Mouse (Mus musculus): ENCODE data around the gene Mogat1.

DNA sequence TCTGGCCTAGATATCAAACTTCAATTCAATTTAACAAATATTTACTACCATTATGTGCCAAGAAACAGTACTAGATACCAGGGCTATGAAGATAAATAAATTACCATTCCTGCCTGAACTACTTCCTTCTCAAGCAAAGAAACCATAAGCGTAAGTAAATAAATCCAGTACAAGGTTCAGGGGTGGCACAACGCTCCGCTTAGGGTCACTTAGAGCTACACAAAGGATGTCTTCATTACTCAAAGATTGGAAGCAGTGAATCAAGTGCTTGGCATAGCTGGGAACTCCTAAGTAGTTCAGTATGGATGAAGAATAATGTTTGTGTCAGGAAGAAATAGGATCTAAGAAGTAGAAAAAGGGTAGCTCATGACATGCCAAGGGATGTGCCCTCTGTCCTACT lies 27.4 kb upstream of the Mogat1 start:
- TF ChIP-seq CTCF (conservative IDR thresholded peaks at IDR 0.05; ENCODE audit: low read length): no peak
- TF ChIP-seq POU5F1 (IDR thresholded peaks at IDR 0.05; ENCODE audit: borderline replicate concordance, low read length): no peak
